Mouse (Mus musculus) MEL (cell line): ENCODE results near the gene Rnpep. TPM values are rescaled to one million over a fixed set of nuclear protein-coding genes. Genes with fewer than 3 reads are reported as not detected.

Source experiments
- DNase-seq: peaks from one replicate; pipeline ENCODE4 v3.0.0; 2011; ENCODE audit warnings: low read depth, low spot score
- H3K27ac ChIP-seq: 2 replicates; pipeline ENCODE4 v1.5.1; 2012; ENCODE audit warnings: low read depth, mild to moderate bottlenecking, control low read depth, low read length, moderate library complexity; ENCODE audit not compliant: control insufficient read depth
- H3K27me3 ChIP-seq, 2 experiments: fragments of 150-350 bp in 1 of 2; sonication (generic) in 1 of 2; 2 replicates each; pipeline ENCODE4 v1.6.1; 2012; ENCODE audit warnings: low read length in 2 of 2, mild to moderate bottlenecking in 2 of 2, improper control_type of control experiment in 1 of 2, moderate library complexity in 1 of 2; ENCODE audit not compliant: insufficient read depth in 2 of 2, control insufficient read depth in 1 of 2
- H3K36me3 ChIP-seq, 2 experiments: 2 replicates each; pipeline ENCODE4 v1.6.1; 2012 to 2014; ENCODE audit warnings: low read length in 2 of 2, improper control_type of control experiment in 1 of 2, inconsistent platforms in 1 of 2, mild to moderate bottlenecking in 1 of 2; ENCODE audit not compliant: insufficient read depth in 2 of 2, control insufficient read depth in 1 of 2
- H3K4me1 ChIP-seq, 2 experiments: fragments of 150-350 bp in 1 of 2; sonication (generic) in 1 of 2; 2 replicates each; pipeline ENCODE4 v1.6.1; 2012; ENCODE audit warnings: low read length in 2 of 2, improper control_type of control experiment in 1 of 2, mild to moderate bottlenecking in 1 of 2; ENCODE audit not compliant: insufficient read depth in 2 of 2, control insufficient read depth in 1 of 2
- H3K4me3 ChIP-seq, 2 experiments: fragments of 150-350 bp in 1 of 2; sonication (generic) in 1 of 2; 2 replicates each; pipeline ENCODE4 v1.5.1; 2012; ENCODE audit warnings: low read depth in 2 of 2, low read length in 2 of 2, mild to moderate bottlenecking in 2 of 2, moderate library complexity in 2 of 2, control low read depth in 1 of 2, improper control_type of control experiment in 1 of 2; ENCODE audit not compliant: control insufficient read depth in 1 of 2, insufficient read depth in 1 of 2
- H3K79me2 ChIP-seq: 2 replicates; pipeline ENCODE4 v1.6.1; 2012; ENCODE audit warnings: mild to moderate bottlenecking, low read length, moderate library complexity; ENCODE audit not compliant: control insufficient read depth, poor library complexity, insufficient read depth
- H3K9ac ChIP-seq: 2 replicates; pipeline ENCODE4 v1.6.1; 2012; ENCODE audit warnings: low read depth, mild to moderate bottlenecking, control low read depth, low read length, moderate library complexity; ENCODE audit not compliant: control insufficient read depth, poor library complexity, severe bottlenecking
- H3K9me3 ChIP-seq: fragments of 150-350 bp; sonication (generic); replicated peaks from 2 replicates; pipeline ENCODE4 v1.6.1; 2012; ENCODE audit warnings: mild to moderate bottlenecking, low read length, improper control_type of control experiment, moderate library complexity; ENCODE audit not compliant: insufficient read depth
- BHLHE40 ChIP-seq: IDR thresholded peaks from 2 replicates; pipeline ENCODE4 v1.6.1; 2012; ENCODE audit warnings: low read depth, mild to moderate bottlenecking, inconsistent platforms, low read length, improper control_type of control experiment, borderline replicate concordance
- CHD1 ChIP-seq: IDR thresholded peaks from 2 replicates; pipeline ENCODE4 v1.6.1; 2012; ENCODE audit warnings: low read depth, mild to moderate bottlenecking, inconsistent platforms, low read length, improper control_type of control experiment
- CHD2 ChIP-seq: IDR thresholded peaks from 2 replicates; pipeline ENCODE4 v1.6.1; 2011; ENCODE audit warnings: low read length, improper control_type of control experiment
- CTCF ChIP-seq, 3 experiments: IDR thresholded peaks in 2 of 3; conservative IDR thresholded peaks in 1 of 3; 2 replicates each; pipeline ENCODE4 v1.5.1; 2011 to 2012; ENCODE audit warnings: low read length in 3 of 3, low read depth in 2 of 3, mild to moderate bottlenecking in 2 of 3, improper control_type of control experiment in 1 of 3, inconsistent platforms in 1 of 3, mixed read lengths in 1 of 3, moderate library complexity in 1 of 3; ENCODE audit not compliant: control insufficient read depth in 1 of 3, insufficient read depth in 1 of 3, poor library complexity in 1 of 3, severe bottlenecking in 1 of 3
- E2F4 ChIP-seq: IDR thresholded peaks from 2 replicates; pipeline ENCODE4 v1.6.1; 2011; ENCODE audit warnings: low read depth, low read length, improper control_type of control experiment, borderline replicate concordance
- ELF1 ChIP-seq: IDR thresholded peaks from 2 replicates; pipeline ENCODE4 v1.6.1; 2014; ENCODE audit warnings: low read depth, mild to moderate bottlenecking, inconsistent platforms, low read length, improper control_type of control experiment, moderate library complexity
- EP300 ChIP-seq, 2 experiments: IDR thresholded peaks; 2 replicates each; pipeline ENCODE4 v1.6.1; 2011; ENCODE audit warnings: improper control_type of control experiment in 2 of 2, low read length in 2 of 2, low read depth in 1 of 2, mild to moderate bottlenecking in 1 of 2
- ETS1 ChIP-seq: IDR thresholded peaks from 2 replicates; pipeline ENCODE4 v1.6.1; 2012; ENCODE audit warnings: low read depth, mild to moderate bottlenecking, inconsistent platforms, low read length, improper control_type of control experiment, moderate library complexity
- GABPA ChIP-seq: IDR thresholded peaks from 2 replicates; pipeline ENCODE4 v1.6.1; 2012; ENCODE audit warnings: low read depth, mild to moderate bottlenecking, inconsistent platforms, low read length, improper control_type of control experiment, moderate library complexity
- GATA1 ChIP-seq: IDR thresholded peaks from 2 replicates; pipeline ENCODE4 v1.6.1; 2011; ENCODE audit warnings: low read depth, low read length, improper control_type of control experiment
- HCFC1 ChIP-seq: IDR thresholded peaks from 2 replicates; pipeline ENCODE4 v1.6.1; 2012; ENCODE audit warnings: low read depth, mild to moderate bottlenecking, inconsistent platforms, low read length, improper control_type of control experiment, moderate library complexity
- JUND ChIP-seq: IDR thresholded peaks from 2 replicates; pipeline ENCODE4 v1.6.1; 2011; ENCODE audit warnings: low read depth, mild to moderate bottlenecking, improper control_type of control experiment, low read length
- KAT2A ChIP-seq: conservative IDR thresholded peaks from 2 replicates; pipeline ENCODE4 v1.6.1; 2012; ENCODE audit warnings: low read depth, low read length, improper control_type of control experiment, inconsistent platforms
- MAFK ChIP-seq: IDR thresholded peaks from 2 replicates; pipeline ENCODE4 v1.6.1; 2011; ENCODE audit warnings: low read depth, mild to moderate bottlenecking, low read length, improper control_type of control experiment, borderline replicate concordance
- MAX ChIP-seq: IDR thresholded peaks from 2 replicates; pipeline ENCODE4 v1.6.1; 2011; ENCODE audit warnings: low read length, improper control_type of control experiment
- MAZ ChIP-seq: IDR thresholded peaks from 2 replicates; pipeline ENCODE4 v1.6.1; 2012; ENCODE audit warnings: low read depth, mild to moderate bottlenecking, inconsistent platforms, low read length, improper control_type of control experiment
- MEF2A ChIP-seq: IDR thresholded peaks from 2 replicates; pipeline ENCODE4 v1.6.1; 2014; ENCODE audit warnings: low read depth, mild to moderate bottlenecking, inconsistent platforms, low read length, improper control_type of control experiment; ENCODE audit not compliant: poor library complexity, insufficient replicate concordance, severe bottlenecking; ENCODE audit errors: extremely low read depth
- MXI1 ChIP-seq: IDR thresholded peaks from 2 replicates; pipeline ENCODE4 v1.6.1; 2011; ENCODE audit warnings: mild to moderate bottlenecking, low read depth, low read length, improper control_type of control experiment
- MYB ChIP-seq: IDR thresholded peaks from 2 replicates; pipeline ENCODE4 v1.6.1; 2011; ENCODE audit warnings: mild to moderate bottlenecking, low read depth, low read length, improper control_type of control experiment
- MYC ChIP-seq: IDR thresholded peaks from 2 replicates; pipeline ENCODE4 v1.6.1; 2011; ENCODE audit warnings: low read depth, mild to moderate bottlenecking, low read length, improper control_type of control experiment, moderate library complexity
- NELFE ChIP-seq: IDR thresholded peaks from 2 replicates; pipeline ENCODE4 v1.6.1; 2011; ENCODE audit warnings: low read depth, low read length, improper control_type of control experiment
- NRF1 ChIP-seq: IDR thresholded peaks from 2 replicates; pipeline ENCODE4 v1.6.1; 2014; ENCODE audit warnings: low read depth, mild to moderate bottlenecking, inconsistent platforms, low read length, improper control_type of control experiment, moderate library complexity; ENCODE audit not compliant: poor library complexity, insufficient read depth, severe bottlenecking
- POLR2A ChIP-seq, 2 experiments: IDR thresholded peaks; 2 replicates each; pipeline ENCODE4 v1.6.1; 2011 to 2012; ENCODE audit warnings: low read length in 2 of 2, mild to moderate bottlenecking in 2 of 2, control low read depth in 1 of 2, improper control_type of control experiment in 1 of 2, low read depth in 1 of 2, moderate library complexity in 1 of 2; ENCODE audit not compliant: control insufficient read depth in 1 of 2, insufficient read depth in 1 of 2, poor library complexity in 1 of 2
- POLR2AphosphoS2 ChIP-seq: IDR thresholded peaks from 2 replicates; pipeline ENCODE4 v1.6.1; 2011; ENCODE audit warnings: low read length, improper control_type of control experiment
- POLR2AphosphoS5 ChIP-seq: IDR thresholded peaks from 2 replicates; pipeline ENCODE4 v1.6.1; 2012; ENCODE audit warnings: low read depth, borderline replicate concordance, mild to moderate bottlenecking, inconsistent platforms, low read length, moderate library complexity, mixed read lengths
- RAD21 ChIP-seq: IDR thresholded peaks from 2 replicates; pipeline ENCODE4 v1.6.1; 2011; ENCODE audit warnings: mild to moderate bottlenecking, low read depth, low read length, improper control_type of control experiment
- RCOR1 ChIP-seq: IDR thresholded peaks from 2 replicates; pipeline ENCODE4 v1.6.1; 2012; ENCODE audit warnings: low read depth, mild to moderate bottlenecking, inconsistent platforms, low read length, improper control_type of control experiment
- SIN3A ChIP-seq: IDR thresholded peaks from 2 replicates; pipeline ENCODE4 v1.6.1; 2012; ENCODE audit warnings: low read length, improper control_type of control experiment, inconsistent platforms
- SMC3 ChIP-seq: IDR thresholded peaks from 2 replicates; pipeline ENCODE4 v1.6.1; 2011; ENCODE audit warnings: low read depth, low read length, improper control_type of control experiment
- TAL1 ChIP-seq: IDR thresholded peaks from 2 replicates; pipeline ENCODE4 v1.6.1; 2012; ENCODE audit warnings: mild to moderate bottlenecking, inconsistent platforms, low read length, moderate library complexity, mixed read lengths
- TBP ChIP-seq: IDR thresholded peaks from 2 replicates; pipeline ENCODE4 v1.8.0; 2011; ENCODE audit warnings: low read depth, low read length, improper control_type of control experiment
- TCF12 ChIP-seq: IDR thresholded peaks from 2 replicates; pipeline ENCODE4 v1.6.1; 2014; ENCODE audit warnings: low read depth, mild to moderate bottlenecking, inconsistent platforms, low read length, improper control_type of control experiment, moderate library complexity
- UBTF ChIP-seq: IDR thresholded peaks from 2 replicates; pipeline ENCODE4 v1.6.1; 2012; ENCODE audit warnings: low read depth, mild to moderate bottlenecking, inconsistent platforms, low read length, improper control_type of control experiment, moderate library complexity, borderline replicate concordance; ENCODE audit not compliant: insufficient read depth
- USF1 ChIP-seq: IDR thresholded peaks from 2 replicates; pipeline ENCODE4 v1.6.1; 2014; ENCODE audit warnings: low read depth, mild to moderate bottlenecking, inconsistent platforms, low read length, improper control_type of control experiment, moderate library complexity
- USF2 ChIP-seq, 2 experiments: IDR thresholded peaks; 2 replicates each; pipeline ENCODE4 v1.6.1; 2011 to 2012; ENCODE audit warnings: improper control_type of control experiment in 2 of 2, low read length in 2 of 2, borderline replicate concordance in 1 of 2, inconsistent platforms in 1 of 2, low read depth in 1 of 2, mild to moderate bottlenecking in 1 of 2; ENCODE audit not compliant: insufficient read depth in 1 of 2
- ZC3H11A ChIP-seq: IDR thresholded peaks from 2 replicates; pipeline ENCODE4 v1.6.1; 2012; ENCODE audit warnings: low read depth, mild to moderate bottlenecking, inconsistent platforms, low read length, improper control_type of control experiment
- ZKSCAN1 ChIP-seq: IDR thresholded peaks from 2 replicates; pipeline ENCODE4 v1.6.1; 2012; ENCODE audit warnings: low read depth, mild to moderate bottlenecking, inconsistent platforms, low read length, improper control_type of control experiment, moderate library complexity
- ZMIZ1 ChIP-seq: IDR thresholded peaks from 2 replicates; pipeline ENCODE4 v1.6.1; 2012; ENCODE audit warnings: low read depth, mild to moderate bottlenecking, inconsistent platforms, low read length, improper control_type of control experiment, moderate library complexity
- ZNF384 ChIP-seq: IDR thresholded peaks from 2 replicates; pipeline ENCODE4 v1.6.1; 2012; ENCODE audit warnings: low read depth, mild to moderate bottlenecking, inconsistent platforms, low read length, improper control_type of control experiment
- polyA plus RNA-seq, 2 experiments: library from polyadenylated mRNA; stranded (reverse) in 1 of 2; unstranded in 1 of 2; fragments of >175 nt in 1 of 2; fragments of >200 nt in 1 of 2; gene quantifications; 2 replicates each; pipeline versions ENCODE4 v1.2.1 to v1.2.4; 2012; ENCODE audit warnings: low replicate concordance in 2 of 2, low read depth in 1 of 2; ENCODE audit not compliant: insufficient read length in 2 of 2, insufficient read depth in 1 of 2, missing spikeins in 1 of 2
- total RNA-seq: library from RNA; depleted of rRNA; stranded (reverse); fragments of 300-350 nt; gene quantifications from 2 replicates; pipeline ENCODE4 v1.2.3, GENCODE M21; 2012

Rnpep gene
- total and polyA plus RNA-seq, 3 experiments, result 6.5 to 17.4 TPM; not detected in 1

DNA sequence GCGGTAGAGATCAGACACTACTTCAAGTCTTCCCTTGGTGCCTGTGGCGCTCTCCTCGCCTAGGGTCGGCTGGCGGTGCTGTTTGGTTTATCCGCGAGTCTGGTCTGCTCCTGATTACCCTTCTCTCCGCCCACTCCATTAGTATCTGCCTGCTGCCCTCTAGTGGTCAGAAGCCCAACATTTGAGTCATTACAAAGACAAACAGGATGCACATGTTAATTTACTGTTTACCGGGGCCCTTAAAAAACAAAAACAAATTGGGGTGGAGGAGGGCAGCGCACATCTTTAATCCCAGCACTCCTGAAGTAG, 24.8 kb downstream of the Rnpep start:
- Histone ChIP-seq H3K4me1 (no peaks in the 10 kb centered on the region), H3K9ac (no peak overlapping the region), H3K27me3 (no peaks in the 10 kb centered on the region), H3K36me3 (no peaks in the 10 kb centered on the region; a peak in 1 of 4 replicates), H3K9me3 (no peaks in the 10 kb centered on the region), H3K79me2 (no peaks in the 10 kb centered on the region), H3K27ac (no peak overlapping the region), H3K4me3 (no peak overlapping the region)
- peak; percentile 87 for DNase-seq
- TF ChIP-seq ELF1 (no peak), MAZ (no peak), TAL1 (no peak), MYB (no peak), CHD1 (no peak), ZMIZ1 (no peak), KAT2A (no peak), USF1 (no peak), TCF12 (no peak), MEF2A (no peak), UBTF (no peak), JUND (no peak), TBP (peak; percentile 47; the same call in 1 of the 2 replicates), MXI1 (0 out of 2 replicates have a peak, but pooled peaks have one; percentile 19), NELFE (no peak), NRF1 (no peak), CHD2 (no peak), ZNF384 (peak; percentile 90), HCFC1 (no peak), EP300 (IDR thresholded peaks at IDR 0.05; ENCODE audit: low read depth in 1 of 2, low read length in 2 of 2) (no peak), BHLHE40 (no peak), SIN3A (peak; percentile 27; the same call in 1 of the 2 replicates), USF2 (IDR thresholded peaks at IDR 0.05; ENCODE audit: borderline replicate concordance in 1 of 2, insufficient read depth in 1 of 2, low read depth in 1 of 2, low read length in 2 of 2) (no peak), CTCF (IDR thresholded peaks at IDR 0.05 in 2 of 3, conservative IDR thresholded peaks at IDR 0.05 in 1 of 3; ENCODE audit: control insufficient read depth in 1 of 3, insufficient read depth in 1 of 3, low read depth in 2 of 3, low read length in 3 of 3, poor library complexity in 1 of 3, severe bottlenecking in 1 of 3) (peak; percentile 46 to 68 (median 52)), MYC (no peak), GATA1 (no peak), ZC3H11A (peak; percentile 77), POLR2A (IDR thresholded peaks at IDR 0.05; ENCODE audit: control insufficient read depth in 1 of 2, insufficient read depth in 1 of 2, low read depth in 1 of 2, low read length in 2 of 2, poor library complexity in 1 of 2) (no peak), ZKSCAN1 (no peak), E2F4 (no peak), RAD21 (peak; percentile 71), RCOR1 (no peak), SMC3 (peak; percentile 77), MAFK (no peak), POLR2AphosphoS5 (no peak), MAX (no peak), POLR2AphosphoS2 (no peak), GABPA (no peak), ETS1 (no peak)
